Mouse (Mus musculus) spleen, postnatal 36 days (tissue): ENCODE data around the gene P2rx5.

Experiments
- DNase-seq, 2 experiments: peaks; one replicate each; pipeline ENCODE4 v3.0.0; 2022; ENCODE audit warnings: low spot score in 2 of 2, mixed read lengths in 1 of 2

P2rx5 gene

DNA sequence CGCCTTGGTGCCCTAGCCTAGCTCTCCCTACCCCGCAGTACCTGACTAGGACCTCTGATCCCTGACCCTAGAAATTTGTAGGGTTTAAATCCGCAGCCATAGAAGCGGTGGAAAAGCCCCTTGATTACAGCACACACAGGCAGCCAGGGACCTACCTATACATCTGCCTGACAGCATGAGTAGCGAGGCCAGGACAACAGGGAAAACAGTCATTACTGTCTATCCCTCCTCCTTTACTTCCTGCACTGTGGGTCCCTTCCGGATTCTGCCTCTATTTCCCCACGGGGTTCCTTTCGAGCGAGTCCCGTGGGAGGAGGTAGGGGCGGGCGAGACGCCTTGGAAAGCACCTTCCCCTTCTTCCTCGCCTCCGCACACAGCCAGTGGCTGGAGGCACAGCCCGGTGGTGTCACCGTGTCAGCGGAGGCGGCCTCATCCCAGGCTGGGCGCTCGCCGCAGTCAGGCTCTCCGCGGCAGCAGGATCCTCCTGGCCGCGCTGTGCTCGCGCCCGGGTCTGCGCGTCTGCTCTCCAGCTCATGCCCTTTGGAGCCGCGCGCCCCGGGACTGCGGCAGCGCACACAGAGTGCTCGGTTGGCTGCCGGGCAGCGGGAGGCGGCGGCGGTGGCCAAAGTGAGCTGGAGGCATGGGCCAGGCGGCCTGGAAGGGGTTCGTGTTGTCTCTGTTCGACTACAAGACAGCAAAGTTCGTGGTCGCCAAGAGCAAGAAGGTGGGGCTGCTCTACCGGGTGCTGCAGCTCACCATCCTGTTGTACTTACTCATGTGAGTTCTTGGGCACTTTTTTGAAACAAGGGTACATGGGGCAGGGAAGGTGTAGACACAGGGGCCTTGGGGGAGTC is at the start of gene P2rx5:
Gene P2rx5, plus strand, starts transcription at position 465 of the 854 bp plus-strand sequence.
- DNase-seq, result peak in 1 of 2 experiments; percentile 6

DNA sequence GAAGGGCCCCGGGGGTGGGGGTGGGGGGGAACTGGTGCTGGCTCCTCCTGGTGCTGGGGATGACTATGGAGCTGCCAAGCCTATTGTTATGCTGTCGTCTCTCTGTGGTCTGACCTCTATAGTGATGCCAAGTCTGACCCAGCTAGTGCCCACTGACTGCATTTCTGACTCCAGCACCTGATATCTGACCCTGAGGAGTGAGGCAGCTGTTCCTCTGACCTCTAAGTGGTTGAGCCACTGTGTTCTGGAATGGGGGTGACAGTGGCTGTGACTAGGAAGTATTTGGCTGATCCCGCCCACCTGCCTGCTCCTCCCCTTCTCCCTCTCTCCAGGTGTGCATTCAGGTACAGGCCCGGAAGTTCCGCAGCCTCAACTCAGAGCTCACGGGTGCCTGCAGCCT is 48.8 kb upstream of the P2rx5 start:
- DNase-seq, result no peak

DNA sequence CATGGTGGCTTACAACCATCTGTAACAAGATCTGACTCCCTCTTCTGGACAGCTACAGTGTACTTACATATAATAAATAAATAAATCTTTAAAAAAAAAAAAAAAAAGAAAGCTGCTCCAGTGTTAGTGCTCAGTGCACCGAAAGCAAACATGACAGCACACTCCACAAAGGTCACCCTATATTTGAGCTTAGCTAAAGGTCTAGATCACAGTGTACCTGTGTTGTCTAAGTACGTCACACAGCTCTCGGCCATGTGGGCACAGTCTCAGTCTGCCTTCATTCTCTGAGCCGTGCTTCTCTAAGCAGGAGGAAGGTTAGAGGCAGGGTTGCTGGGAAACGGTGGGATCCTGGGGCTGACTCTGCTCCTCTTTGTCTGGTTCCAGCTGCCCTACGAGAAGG is 33.7 kb upstream of the P2rx5 start:
- DNase-seq, result no peak

DNA sequence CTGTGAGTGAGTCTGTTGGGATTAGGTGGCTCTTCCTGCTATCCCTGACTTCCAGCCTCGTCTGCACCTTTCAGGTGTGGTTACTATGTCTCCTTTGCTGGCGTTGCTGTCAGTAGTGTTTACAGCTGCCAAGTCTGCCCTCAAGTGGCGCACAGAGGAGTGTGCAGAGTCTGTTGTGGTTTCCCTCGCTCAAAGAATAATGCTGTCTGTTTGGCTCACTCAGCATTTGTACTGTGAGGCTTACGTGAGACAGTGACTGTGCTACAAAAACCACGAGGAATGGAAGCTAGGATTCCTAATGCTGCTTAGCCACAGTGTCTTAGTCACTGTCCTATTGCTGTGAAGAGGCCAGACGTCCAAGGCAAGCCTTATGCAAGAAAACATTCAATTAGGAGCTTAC is 29.2 kb upstream of the P2rx5 start:
- peak; percentile 21 to 26 for DNase-seq

DNA sequence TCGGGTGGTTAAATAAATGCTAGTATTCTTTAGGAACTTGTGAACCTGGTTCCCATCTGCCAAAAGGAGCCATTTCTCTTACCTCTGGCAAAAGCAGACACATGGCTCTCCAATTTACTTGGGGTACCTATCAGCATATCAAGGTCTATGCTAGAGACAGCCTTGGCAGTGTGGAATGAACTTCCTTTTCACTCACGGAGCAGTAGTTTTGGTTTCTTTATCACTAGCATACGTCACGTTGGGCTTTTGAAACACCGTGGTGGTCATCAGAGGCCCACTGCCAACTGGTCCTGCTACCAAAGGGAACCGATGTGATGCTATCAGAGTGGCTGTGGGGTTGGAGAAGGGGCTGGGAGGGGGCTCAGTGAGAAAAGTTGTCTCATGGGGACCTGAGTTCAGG is 27.2 kb upstream of the P2rx5 start:
- no peak for DNase-seq

DNA sequence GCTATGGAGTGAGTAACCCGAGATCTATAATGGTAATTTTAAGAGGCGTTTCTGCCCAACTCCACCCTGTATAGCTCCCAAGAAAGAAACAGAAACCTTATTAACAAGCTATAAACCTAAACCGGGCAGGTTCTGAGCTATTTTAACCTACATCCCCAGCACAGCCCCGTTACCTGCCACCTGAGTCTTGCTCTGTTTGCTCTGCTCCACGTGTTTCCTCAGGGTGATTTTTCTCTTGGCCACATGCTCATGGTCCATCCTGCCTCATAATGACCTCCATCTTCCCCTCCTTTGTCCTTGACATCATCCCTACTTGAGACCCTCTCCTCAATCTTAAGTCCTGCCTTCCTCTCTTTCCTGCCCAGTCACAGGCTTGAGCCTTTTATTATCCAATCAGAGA is 26.0 kb upstream of the P2rx5 start:
- DNase-seq, result no peak

DNA sequence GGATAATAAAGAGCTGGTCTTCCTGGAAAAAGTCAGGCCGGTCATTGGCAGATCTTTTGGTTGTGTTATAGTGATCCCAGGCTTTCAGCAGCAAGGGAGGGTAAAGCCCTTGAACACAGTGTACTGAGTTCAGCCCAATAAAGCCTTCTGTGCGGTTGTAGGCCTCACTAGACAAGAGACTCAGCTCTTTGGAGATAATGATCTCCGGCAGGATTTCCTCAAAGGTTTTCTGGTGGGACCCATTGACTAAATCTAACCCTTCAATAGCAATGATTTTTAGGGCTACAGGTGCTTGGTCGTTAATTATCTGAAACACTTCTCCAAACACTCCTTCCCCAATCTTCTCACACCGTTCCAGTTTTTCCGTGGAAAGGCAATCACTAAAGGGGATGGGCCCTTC is 23.6 kb upstream of the P2rx5 start:
- no peak for DNase-seq

DNA sequence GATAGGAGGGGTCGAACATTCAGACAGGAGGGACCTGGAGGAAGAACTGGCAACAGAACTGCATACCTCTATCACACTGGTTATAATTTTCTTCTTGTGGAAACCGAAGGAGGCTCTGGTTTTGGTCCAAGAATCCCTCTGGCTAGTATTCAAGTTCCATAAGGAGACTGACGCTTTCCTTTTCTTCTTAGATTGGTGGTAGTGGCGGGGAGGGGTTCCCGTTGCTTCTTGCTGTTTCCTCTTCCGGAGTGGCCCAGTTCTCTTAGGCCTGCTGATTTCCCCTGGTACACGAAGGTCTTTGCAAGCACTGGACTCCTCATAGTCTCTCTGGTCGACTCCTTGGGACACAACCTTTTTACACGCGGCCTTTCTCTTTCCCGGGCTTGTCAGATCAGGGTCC is 23.1 kb upstream of the P2rx5 start:
- peak; percentile 11 to 30 for DNase-seq

DNA sequence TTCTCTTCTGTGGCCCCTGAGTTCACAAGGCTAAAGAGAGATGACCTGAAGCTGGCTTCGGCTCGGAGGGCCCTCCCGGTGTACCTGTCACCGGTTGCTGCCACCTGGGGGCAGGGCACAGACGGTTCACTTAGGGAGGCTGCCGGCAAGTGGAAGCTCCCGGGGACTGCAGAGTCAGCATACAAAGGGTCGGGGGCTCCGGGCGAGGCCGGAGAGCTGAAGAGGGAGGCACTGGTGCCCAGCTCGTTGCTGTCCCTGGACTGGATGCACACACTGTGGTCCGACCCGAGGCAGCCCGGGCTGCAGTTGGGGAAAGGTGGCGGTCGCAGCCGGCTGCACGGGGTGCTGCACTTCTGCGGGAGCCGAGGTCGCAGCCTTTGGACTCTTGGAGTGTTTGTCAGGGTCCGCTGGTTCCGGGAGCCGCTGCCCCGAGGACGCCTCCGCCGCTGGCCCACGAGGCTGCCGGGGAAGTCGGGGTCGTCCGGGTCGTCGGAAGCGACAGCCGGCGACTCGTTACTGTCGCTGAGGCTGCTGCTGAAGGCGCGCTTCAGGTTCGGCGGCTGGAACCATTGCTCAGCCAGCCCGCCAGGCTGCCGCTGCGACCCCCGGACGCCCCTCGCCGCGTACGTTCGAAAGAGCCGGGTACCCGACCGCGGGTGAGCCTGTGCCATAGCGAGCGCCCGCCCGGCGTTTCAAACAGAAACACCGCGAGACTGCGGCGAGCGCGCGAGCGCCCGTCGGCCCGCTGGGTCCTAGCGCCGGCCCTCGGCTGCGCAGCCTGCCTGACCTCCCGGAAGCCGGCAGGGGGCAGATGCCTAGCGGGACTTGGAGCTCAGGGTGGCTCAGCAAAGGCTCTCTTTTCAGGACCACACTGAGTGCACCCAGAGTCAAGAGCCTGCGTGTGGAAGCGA is 22.4 kb upstream of the P2rx5 start, which contains the start of gene Haspin:
Gene Haspin, minus strand, starts transcription at position 704 of the 911 bp plus-strand sequence.
- peak; percentile 87 to 90 for DNase-seq

DNA sequence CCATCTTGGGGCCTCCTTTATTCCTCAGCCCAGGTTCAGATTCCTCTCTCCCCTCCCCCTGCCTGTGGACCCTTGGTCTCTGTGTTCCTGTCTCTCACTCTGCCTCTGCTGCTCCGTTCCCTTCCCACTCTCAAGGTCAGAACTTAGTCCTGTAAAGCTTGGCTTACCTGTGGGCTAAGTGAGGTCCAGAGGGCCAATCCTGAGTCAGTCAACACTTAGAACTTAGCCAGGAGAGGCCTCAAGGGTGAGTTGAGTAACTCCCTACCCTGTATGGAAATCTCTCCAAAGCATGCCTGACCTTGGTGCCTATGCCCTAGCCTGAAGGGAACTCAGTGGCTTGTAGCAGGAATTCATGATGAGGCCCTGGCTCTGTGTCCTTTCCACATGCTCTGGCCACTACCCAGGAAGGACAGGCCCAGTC is 15.9 kb upstream of the P2rx5 start:
- no peak for DNase-seq

DNA sequence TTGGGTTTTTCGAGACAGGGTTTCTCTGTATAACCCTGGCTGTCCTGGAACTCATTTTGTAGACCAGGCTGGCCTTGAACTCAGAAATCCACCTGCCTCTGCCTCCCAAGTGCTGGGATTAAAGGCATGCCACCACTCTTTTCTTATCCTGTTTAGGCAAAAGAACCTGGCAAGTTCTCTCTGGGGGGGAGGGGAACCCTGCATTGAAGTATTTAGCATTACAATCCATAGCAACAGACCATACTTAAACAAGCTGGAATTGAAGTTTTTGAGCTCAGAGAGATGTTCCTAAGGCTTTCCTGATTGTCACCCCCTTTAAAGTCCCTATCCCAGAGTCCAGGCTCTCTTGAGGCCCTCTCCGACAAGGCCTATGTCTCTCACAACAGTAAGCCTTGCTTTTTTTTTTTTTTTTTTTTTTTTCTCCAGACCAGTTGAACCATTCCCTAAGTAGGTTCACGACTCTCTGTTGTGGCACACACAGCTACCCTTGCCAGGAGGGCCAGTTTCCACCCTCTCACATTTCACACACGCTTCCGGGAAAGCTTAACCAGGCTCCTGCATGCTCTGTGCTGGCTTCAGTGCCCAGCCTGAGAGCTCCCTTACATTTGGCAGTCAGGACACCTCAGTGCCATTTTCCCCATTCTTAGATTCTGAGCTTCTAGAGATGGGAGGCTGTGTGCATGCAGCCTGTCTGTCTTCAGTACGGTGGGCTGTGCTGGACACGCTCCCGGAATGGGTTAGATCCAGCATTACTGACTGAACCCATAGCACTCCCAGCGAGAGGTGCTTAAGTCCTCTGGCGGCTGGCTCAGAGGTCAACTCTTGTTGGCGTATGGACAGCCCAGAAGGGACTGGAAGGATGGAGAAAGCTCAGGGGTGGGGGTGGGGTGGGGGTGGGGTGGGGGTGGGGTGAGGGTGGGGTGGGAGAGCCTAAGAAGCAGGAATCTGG is 13.9 kb upstream of the P2rx5 start:
- no peak for DNase-seq

DNA sequence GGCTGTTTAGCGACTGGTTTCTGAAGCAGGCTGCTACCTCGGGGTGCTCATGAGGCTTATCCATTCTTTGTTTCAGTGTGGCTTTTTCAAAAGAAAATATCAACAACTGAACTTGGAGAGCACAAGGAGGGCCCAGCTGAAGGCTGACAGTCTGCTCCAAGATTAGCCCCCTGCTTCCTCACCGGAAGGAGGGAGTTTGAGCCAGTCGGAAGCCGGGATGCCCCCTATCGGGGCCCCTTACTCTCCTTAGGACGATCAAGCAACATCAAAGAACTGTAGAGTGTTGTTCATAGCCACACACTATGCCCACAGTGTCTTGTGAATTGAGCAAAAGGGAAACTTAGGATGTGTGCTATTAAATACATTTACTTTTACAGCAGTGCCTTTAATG is 13.3 kb upstream of the P2rx5 start:
- no peak for DNase-seq

DNA sequence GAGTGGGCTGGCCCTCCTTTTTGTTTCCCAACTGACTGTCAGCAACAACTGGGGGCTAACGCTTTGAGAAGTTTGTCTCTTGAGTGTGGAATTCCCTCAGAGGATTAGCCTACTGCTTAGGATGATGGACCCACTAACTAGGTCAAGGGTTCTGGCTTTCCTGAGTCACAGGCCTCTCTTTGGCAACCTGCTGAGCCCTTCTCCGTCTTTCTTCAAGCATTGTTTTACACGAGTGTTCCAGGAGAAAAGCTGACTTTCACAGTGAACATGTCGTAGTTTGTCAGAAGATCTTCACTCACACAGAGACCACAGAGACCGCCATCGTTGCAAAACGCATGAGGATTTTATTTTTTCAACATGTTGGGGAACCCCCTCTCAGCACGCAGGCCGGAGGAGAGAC is 12.0 kb upstream of the P2rx5 start:
- DNase-seq, result no peak

DNA sequence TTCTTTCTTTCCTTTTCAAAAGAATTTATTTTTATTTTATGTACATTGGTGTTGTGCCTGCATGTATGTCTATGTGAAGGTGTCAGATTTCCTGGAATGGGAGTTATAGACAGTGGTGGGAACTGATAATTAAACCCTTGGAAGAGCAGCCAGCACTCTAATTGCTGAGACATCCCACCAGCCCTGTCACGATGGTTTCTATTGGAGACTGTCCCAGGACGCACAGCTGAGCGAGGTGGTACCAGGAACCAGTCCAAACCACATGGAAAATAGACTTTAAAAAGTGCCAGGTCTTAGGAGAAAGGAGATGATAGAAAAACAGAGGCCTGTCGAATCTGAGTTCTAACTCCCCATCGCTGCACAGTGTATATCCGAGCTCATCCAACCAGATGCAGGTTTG is 5.2 kb upstream of the P2rx5 start:
- no peak for DNase-seq

DNA sequence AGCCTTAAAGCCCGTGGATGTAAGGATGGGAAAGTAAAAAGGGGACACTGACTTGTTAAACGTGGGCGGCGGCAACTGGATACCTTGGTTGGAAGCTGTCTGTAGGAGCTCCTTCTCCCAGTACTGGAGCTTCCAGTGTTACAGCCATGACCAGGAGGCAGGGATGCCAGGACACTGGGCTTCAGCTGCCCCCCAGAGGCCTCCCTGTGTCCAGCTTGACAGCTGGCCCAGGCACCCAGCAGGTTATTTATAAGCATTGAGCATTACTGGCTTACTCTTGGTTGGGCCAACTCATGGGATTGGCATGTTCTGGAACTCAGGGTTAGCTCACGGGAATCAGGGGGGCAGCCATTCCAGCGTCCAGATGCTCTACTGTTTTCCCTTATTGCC is 585 bp downstream of the P2rx5 start:
- no peak for DNase-seq

DNA sequence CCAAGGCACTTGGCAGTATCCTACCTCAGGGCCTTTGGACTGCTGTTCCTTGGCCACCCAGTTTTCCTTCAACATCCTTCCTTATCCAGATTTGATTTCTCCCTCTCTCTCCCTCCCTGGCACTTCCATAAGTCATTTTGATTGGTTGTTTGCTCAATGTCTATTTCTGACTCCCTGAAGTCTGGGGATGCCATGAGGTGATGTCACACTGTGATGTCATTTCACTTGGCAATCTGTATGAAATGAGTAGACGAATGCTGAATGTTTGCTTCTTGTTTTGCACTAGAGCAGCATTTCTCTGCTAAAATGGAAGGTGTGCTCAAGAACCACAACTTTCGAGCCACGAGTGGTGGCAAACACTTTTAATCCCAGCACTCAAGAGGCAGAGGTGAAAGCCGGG is 1.4 kb downstream of the P2rx5 start:
- DNase-seq, result no peak

DNA sequence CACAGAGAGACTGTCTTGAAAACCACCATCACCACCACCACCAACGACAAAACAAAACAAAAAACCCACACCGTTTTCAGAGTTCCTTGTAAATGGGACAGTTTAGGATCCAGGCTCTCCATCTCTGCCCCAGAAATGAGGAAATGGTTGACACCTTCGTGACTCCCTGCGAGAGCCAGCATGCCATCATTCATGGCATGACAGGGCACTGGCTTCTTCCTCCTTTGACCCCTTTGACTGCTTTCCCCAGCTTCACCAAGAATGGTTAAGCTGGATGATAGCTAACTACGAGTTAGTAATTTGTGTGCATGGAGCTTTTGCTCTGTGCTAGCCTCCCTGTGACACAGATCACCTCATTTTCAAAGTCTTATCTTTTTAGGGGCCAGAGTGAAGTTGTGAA is 2.1 kb downstream of the P2rx5 start:
- DNase-seq, result no peak

DNA sequence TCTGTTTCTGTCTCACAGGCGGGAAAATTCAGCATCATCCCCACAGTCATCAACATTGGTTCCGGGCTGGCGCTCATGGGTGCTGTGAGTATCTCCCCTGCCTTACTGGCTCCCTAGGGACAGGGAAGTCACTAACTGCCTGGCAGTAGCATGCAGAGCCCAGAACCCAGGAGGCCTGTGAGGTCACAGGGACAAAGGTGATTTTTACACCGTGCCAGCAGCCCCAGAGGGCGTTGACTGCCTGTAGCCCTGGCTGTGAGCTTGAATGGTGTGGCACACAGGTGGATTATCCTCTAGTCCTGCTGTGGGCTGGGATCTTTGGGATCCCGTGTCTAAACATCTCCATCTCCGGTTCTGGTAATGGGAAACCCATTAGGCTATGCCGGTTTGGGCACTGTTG is 7.8 kb downstream of the P2rx5 start:
- DNase-seq, result no peak

DNA sequence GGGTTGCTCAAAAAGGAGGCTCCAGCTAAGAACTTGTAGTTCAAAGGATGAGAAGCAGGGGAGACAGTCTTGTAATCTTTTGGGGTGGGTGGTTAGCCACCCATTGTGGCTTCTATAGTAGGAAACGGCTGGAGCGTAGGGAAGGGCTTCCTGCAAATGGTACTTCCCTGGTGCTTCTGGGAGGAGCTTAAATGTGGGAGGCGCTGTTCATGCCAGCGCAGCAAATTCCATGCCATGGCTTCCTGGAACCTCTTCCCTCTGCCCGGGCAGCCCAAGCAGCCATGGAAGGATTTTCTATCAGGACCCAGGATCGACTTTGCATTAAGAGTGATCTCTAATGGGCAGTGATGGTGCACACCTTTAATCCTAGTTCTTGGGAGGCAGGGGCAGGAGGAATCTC is 8.4 kb downstream of the P2rx5 start:
- no peak for DNase-seq

DNA sequence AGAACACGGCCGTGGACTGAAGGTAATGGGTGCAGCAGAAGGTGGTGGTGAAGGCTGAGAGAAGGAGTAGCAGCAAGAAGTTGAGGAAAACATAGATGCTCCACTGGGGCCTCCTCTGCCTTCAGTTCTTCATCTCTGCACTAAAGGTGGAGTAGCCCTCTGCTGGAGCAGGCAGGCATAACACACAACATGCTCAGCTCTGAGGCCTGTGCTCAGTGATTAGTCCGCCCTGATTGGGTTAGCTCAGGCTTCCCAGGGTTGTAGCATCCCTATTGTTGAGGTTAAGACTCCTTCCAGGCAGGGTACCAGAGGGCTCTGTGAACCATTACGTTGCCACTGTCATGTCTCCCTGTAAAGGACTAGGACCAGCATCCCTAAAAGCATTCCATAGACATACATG is 9.0 kb downstream of the P2rx5 start:
- DNase-seq, result peak; percentile 33 to 37

DNA sequence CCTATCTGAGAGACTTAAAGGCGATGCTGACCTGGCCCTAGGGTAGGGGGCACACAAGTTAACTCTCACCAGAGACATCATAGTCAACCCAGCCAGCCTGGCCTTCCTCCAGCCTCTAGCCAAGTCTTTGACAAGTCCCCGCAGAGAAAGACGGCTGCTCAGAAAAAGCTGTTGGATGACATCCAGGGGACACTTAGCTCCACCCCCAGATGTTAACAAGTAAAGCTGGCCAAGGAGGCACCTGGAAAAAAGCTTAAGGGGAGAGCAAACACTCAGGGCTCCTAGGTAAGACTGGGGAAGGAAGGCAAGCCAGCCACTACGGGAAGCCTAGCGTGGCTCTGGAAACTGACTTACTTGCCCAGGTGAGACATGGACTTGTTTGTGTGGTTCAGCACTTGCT is 12.0 kb downstream of the P2rx5 start:
- DNase-seq, result no peak

DNA sequence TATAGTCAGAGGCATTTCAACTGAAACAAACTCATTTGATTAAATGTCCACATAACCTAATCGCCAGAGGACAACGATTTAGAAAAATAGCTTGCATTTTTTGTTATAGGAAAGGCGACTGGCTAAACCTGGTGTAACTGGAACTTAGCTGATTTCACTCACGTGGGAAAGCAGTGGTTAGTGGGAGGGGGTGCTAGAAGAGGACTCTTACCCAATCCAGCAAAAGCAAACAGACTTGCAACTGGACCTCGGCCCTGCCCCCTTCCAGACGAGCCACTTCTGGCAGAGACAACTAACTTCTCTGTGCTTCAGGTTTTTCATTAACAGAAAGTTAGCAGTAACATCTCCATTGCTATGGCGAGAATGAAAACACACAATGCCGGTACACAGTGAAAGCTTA is 15.4 kb downstream of the P2rx5 start:
- DNase-seq, result no peak
